Mouse (Mus musculus): ENCODE data around the gene Akt1. TPM values are rescaled to one million over a fixed set of nuclear protein-coding genes. Genes with fewer than 3 reads are reported as not detected.
A peak's percentile ranks its signal among the peaks of the same experiment; 100 is the strongest.

The Akt1 gene
- polyA plus RNA-seq, 1 experiment from 2014 or later = 76.6 TPM

DNA sequence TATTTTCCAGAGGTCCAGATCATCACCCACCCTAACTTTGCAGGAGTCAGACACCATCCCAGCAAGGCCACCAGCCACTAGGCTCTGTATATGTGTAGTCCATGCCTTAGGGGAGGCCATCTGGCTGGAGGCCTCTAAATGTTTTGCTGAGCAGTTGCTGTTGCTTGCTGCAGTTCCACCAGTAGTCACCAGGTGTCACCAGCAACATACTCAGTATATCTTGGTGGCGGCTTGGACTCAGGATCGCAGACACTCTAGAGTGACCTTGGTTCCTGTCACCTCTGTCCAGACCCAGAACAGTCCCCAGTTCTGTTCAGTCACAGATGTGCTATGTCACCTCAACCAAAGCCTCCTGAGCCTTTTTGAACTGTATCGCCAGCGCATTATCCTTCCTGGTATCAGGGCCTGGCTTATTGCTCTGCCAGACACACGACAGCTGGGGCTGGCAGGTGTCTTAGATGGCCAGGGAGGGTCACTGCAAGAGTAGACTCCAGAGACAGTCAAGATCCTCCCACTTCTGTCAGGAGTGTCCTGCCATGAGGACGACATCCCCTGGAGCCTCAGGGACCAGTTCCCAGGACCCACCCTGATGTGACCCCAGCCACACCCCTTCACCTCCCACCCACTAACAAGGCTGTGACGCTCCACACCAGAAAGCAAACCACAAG lies 21.4 kb downstream of the Akt1 start:
- ATAC-seq = peak; percentile 42
- peaks cover 100% of the 10 kb centered on the region for H3K36me3 ChIP-seq
- peaks cover 6% of the 10 kb centered on the region for H3K4me1 ChIP-seq
- no peak overlapping the region for H3K4me2 ChIP-seq
- H3K9me3 ChIP-seq (replicated peaks) = no peaks in the 10 kb centered on the region
- H3K27ac ChIP-seq = no peak overlapping the region
- no peaks in the 10 kb centered on the region for H3K27me3 ChIP-seq (replicated peaks)
- no peak overlapping the region for H3K9ac ChIP-seq
- 59% methylated on average over 7 of the region's 7 CpGs for WGBS (ENCODE audit: insufficient replicate concordance)
- no peak overlapping the region for H3K4me3 ChIP-seq

DNA sequence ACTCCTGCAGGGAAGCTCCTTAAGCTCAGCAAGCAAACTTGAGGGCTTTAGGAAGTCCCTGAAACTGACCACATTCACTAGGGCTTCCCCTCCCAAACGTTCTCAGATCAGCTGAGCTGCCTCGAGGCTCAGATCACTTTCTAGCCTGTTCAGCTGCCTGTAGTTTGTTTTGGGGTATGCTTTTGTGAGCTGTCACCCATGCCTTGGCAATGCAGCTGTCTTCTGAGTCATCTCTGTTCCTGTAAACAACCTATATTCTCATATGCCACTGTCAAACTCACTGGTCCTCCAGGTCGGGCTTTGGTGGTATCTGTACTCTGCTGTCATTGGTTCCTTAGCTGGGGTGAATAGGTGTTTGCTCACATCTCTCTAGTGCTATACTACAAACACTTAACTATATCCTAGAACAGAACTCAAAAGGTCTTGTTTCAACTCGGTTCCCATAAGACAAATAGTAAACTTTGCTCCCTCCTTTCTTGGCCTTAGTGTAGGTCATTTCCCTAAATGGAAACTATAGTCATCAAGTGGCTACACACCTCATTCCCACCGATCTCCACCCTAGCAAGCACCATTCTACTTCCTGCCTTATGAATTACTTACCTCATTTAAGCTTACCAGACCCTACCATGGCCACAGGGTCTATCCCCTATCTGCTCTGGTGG lies 22.8 kb downstream of the Akt1 start:
- no peak overlapping the region for H3K4me3 ChIP-seq
- peaks cover 12% of the 10 kb centered on the region for H3K4me1 ChIP-seq
- H3K36me3 ChIP-seq = peaks cover 100% of the 10 kb centered on the region
- no peak overlapping the region for H3K9ac ChIP-seq
- no peak overlapping the region for H3K4me2 ChIP-seq
- WGBS (ENCODE audit: insufficient replicate concordance) = 70% methylated on average over 5 of the region's 5 CpGs
- no peaks in the 10 kb centered on the region for H3K9me3 ChIP-seq (replicated peaks)
- H3K27me3 ChIP-seq (replicated peaks) = no peaks in the 10 kb centered on the region
- H3K27ac ChIP-seq = no peak overlapping the region
- no peak for ATAC-seq

DNA sequence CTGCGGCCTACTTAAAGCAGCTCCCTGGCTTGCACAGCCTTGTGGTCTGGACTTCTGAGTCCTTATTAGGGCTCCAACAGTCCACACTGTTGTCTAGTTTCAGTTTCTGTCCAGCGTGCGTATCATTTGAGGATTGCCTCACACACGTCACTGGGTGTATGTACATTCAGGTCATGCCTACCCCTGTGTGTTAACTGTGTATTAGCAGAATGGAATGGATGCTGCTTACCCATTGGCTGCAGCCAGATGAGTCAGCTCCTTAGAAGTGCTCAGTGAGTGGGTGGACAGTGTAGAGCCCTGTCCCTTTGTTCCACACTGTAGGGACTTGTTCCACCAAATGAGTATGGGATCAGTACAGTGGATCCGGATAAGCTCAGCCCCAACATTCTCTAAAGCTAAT lies 26.6 kb downstream of the Akt1 start:
- peaks cover 67% of the 10 kb centered on the region for H3K36me3 ChIP-seq

DNA sequence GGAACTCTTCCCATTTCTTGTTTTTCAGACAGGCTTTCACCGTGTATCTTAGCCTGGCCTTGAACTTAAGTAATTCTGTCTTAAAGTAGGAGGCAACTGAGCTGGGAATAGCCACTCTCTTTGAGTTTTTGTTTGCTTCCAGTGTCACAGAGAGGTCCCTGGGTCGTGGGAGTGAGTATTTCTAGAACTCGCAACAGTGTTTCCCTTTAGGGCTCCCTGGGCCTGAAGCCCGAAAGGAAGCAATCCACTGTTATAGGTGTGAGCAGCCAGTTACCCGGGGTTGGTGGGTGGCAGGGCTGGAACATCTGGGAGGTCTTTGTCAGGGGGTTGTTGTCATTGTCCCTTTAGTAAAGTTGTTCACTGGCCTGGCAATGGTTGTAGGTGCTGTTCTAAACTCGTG lies 28.5 kb downstream of the Akt1 start:
- no peak for ATAC-seq
- WGBS (ENCODE audit: insufficient replicate concordance) = 61% methylated on average over 6 of the region's 6 CpGs
- H3K27me3 ChIP-seq (replicated peaks) = no peaks in the 10 kb centered on the region
- H3K4me3 ChIP-seq = peak overlapping the region; percentile 79
- no peak overlapping the region for H3K27ac ChIP-seq
- no peaks in the 10 kb centered on the region for H3K9me3 ChIP-seq (replicated peaks)
- peak overlapping the region; percentile 95 for H3K4me2 ChIP-seq
- peaks cover 33% of the 10 kb centered on the region for H3K4me1 ChIP-seq
- H3K9ac ChIP-seq = peak overlapping the region; percentile 83
- peaks cover 48% of the 10 kb centered on the region for H3K36me3 ChIP-seq

More for the DNA sequence above, 26.6 kb downstream of the Akt1 start:
- peaks cover 33% of the 10 kb centered on the region for H3K4me1 ChIP-seq
- H3K9ac ChIP-seq = no peak overlapping the region
- no peaks in the 10 kb centered on the region for H3K9me3 ChIP-seq (replicated peaks)
- H3K4me3 ChIP-seq = no peak overlapping the region
- H3K4me2 ChIP-seq = no peak overlapping the region
- H3K27ac ChIP-seq = no peak overlapping the region
- H3K27me3 ChIP-seq (replicated peaks) = no peaks in the 10 kb centered on the region
- no peak for ATAC-seq
- WGBS (ENCODE audit: insufficient replicate concordance) = 83% methylated on average over 5 of the region's 5 CpGs

DNA sequence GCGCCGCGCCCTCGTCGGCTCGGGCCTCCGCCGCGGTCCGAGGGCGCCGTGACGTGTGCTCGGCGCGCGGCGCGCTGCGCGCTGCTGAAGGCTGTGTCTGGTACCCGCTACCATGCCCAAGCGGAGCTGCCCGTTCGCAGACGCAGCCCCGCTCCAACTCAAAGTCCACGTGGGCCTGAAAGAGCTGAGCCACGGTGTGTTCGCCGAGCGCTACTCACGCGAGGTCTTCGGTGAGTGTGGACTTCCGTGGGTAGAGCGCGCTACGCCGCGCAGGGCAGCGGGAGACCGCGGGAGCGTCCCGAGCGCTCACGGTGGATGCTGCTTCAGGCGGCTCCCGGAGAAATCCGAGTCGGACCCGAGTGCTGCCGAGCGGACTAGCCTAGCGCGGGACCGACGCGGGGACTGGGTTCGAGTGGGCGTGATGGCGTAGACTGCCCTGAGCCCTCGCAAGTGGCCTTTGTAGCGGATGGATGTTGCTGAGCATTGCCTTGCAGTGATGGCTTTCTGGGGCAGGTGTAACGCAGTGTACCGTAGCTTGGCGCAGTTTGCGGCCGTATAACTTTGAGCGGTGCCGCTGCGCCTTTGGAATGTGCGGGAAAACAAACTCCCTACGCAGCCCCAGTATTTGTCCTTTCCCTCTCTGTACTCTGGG lies 29.7 kb downstream of the Akt1 start:
- peak overlapping the region; percentile 85 for H3K27ac ChIP-seq
- no peaks in the 10 kb centered on the region for H3K9me3 ChIP-seq (replicated peaks)
- H3K4me2 ChIP-seq = peak overlapping the region; percentile 95
- under 1% methylated on average over 75 of the region's 75 CpGs for WGBS (ENCODE audit: insufficient replicate concordance)
- peak; percentile 10 for ATAC-seq
- peaks cover 36% of the 10 kb centered on the region for H3K36me3 ChIP-seq
- peaks cover 33% of the 10 kb centered on the region for H3K4me1 ChIP-seq
- H3K4me3 ChIP-seq = peak overlapping the region; percentile 79
- peak overlapping the region; percentile 83 for H3K9ac ChIP-seq
- no peaks in the 10 kb centered on the region for H3K27me3 ChIP-seq (replicated peaks)

- Histone ChIP-seq H3K9ac (peak within 1 kb of the TSS; percentile 83), H3K27me3 (replicated peaks) (no peaks in the 10 kb centered on the region), H3K4me2 (peak within 1 kb of the TSS; percentile 95), H3K4me3 (peak within 1 kb of the TSS; percentile 79), H3K36me3 (peaks cover 29% of the 10 kb centered on the region), H3K9me3 (replicated peaks) (no peaks in the 10 kb centered on the region), H3K27ac (peak within 1 kb of the TSS; percentile 85), H3K4me1 (peaks cover 33% of the 10 kb centered on the region)
- 2% methylated on average over 46 of the region's 46 CpGs for WGBS (ENCODE audit: insufficient replicate concordance)
- ATAC-seq = peak; percentile 96
Measured at GRCm38 (mm10) chr12:112644180-112644854, 30.4 kb downstream of the Akt1 start, which contains the start of gene Siva1. TSS of gene Siva1 (plus strand) at chr12:112644679.

- Histone ChIP-seq H3K4me2 (no peak overlapping the region), H3K9ac (no peak overlapping the region), H3K27me3 (replicated peaks) (no peaks in the 10 kb centered on the region), H3K4me1 (peaks cover 33% of the 10 kb centered on the region), H3K36me3 (peaks cover 17% of the 10 kb centered on the region), H3K27ac (no peak overlapping the region), H3K9me3 (replicated peaks) (no peaks in the 10 kb centered on the region), H3K4me3 (no peak overlapping the region)
- WGBS (ENCODE audit: insufficient replicate concordance) = 82% methylated on average over 6 of the region's 6 CpGs
- no peak for ATAC-seq
Measured at GRCm38 (mm10) chr12:112643126-112643525, 31.6 kb downstream of the Akt1 start.

- Histone ChIP-seq H3K27ac (no peak overlapping the region), H3K4me2 (no peak overlapping the region), H3K4me3 (no peak overlapping the region), H3K36me3 (no peaks in the 10 kb centered on the region), H3K9me3 (replicated peaks) (no peaks in the 10 kb centered on the region), H3K27me3 (replicated peaks) (no peaks in the 10 kb centered on the region), H3K9ac (no peak overlapping the region), H3K4me1 (peaks cover 12% of the 10 kb centered on the region)
- ATAC-seq = no peak
- 82% methylated on average over 10 of the region's 10 CpGs for WGBS (ENCODE audit: insufficient replicate concordance)
Measured at GRCm38 (mm10) chr12:112639526-112639925, 35.2 kb downstream of the Akt1 start.

DNA sequence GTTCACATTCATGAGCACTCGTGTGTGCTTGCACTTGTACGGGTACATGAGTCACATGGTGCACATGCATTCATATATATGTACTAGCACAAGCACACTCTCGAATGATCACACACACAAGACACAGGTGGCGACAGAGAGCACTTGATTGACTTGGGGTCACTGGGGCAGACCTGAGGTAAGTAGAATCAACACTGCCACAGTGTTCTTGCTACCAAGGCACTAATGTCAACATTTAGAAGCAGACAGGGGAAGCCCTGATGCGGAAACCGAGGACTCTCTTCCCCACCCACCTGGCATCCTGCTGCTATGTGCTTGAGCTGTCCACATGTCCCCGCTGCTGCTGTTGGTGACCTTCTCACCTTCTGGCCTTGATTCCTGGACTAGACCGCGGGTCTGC lies 41.0 kb downstream of the Akt1 start:
- H3K36me3 ChIP-seq = no peaks in the 10 kb centered on the region
- H3K27ac ChIP-seq = no peak overlapping the region
- H3K27me3 ChIP-seq (replicated peaks) = no peaks in the 10 kb centered on the region
- no peaks in the 10 kb centered on the region for H3K9me3 ChIP-seq (replicated peaks)
- H3K4me2 ChIP-seq = no peak overlapping the region
- WGBS (ENCODE audit: insufficient replicate concordance) = 59% methylated on average over 9 of the region's 9 CpGs
- no peak overlapping the region for H3K4me3 ChIP-seq
- ATAC-seq = no peak
- H3K9ac ChIP-seq = no peak overlapping the region
- peaks cover 57% of the 10 kb centered on the region for H3K4me1 ChIP-seq

DNA sequence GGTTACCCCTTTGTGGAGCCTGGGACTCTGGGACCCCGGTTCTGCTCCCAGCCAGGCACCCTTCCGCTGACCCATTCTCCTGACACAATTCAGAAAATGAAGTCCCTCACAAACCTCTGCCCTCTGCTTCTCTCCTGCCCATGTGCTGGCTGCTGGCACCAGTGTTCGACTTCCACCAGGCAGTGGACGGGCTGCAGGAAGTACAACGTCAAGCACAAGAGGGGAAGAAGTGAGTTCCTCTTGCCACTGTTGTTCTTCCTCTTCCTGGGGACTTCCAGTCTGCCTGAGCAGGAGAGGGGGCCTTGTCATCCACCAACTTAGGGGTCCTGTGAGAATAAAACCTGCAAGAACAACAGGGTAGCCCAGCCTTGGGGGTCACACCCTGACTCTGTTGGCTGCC lies 41.8 kb downstream of the Akt1 start:
- Histone ChIP-seq H3K27me3 (replicated peaks) (no peaks in the 10 kb centered on the region), H3K9me3 (replicated peaks) (no peaks in the 10 kb centered on the region), H3K36me3 (no peaks in the 10 kb centered on the region), H3K4me1 (peaks cover 64% of the 10 kb centered on the region), H3K9ac (no peak overlapping the region), H3K4me2 (0 out of 2 replicates have a peak overlapping the region, but pooled peaks have one; percentile 2), H3K4me3 (no peak overlapping the region), H3K27ac (no peak overlapping the region; the same call in 1 of the 2 replicates)
- 57% methylated on average over 5 of the region's 5 CpGs for WGBS (ENCODE audit: insufficient replicate concordance)
- ATAC-seq = no peak

- Histone ChIP-seq H3K4me2 (peak overlapping the region; percentile 2; the same call in 1 of the 2 replicates), H3K27ac (peak overlapping the region; percentile 47; the same call in 1 of the 2 replicates), H3K9ac (no peak overlapping the region), H3K27me3 (replicated peaks) (no peaks in the 10 kb centered on the region), H3K9me3 (replicated peaks) (no peaks in the 10 kb centered on the region), H3K4me1 (peaks cover 64% of the 10 kb centered on the region), H3K36me3 (no peaks in the 10 kb centered on the region), H3K4me3 (no peak overlapping the region)
- 60% methylated on average over 11 of the region's 11 CpGs for WGBS (ENCODE audit: insufficient replicate concordance)
- ATAC-seq = no peak
Measured at GRCm38 (mm10) chr12:112632084-112632777, 42.5 kb downstream of the Akt1 start.
